Mouse (Mus musculus) effector memory CD4-positive, alpha-beta T cell, adult 7 months (primary cell): ENCODE data around the gene Prkd1. TPM values are rescaled to one million over a fixed set of nuclear protein-coding genes. Genes with fewer than 3 reads are reported as not detected.

ENCODE experiments used
- polyA plus RNA-seq: library from polyadenylated mRNA; unstranded; fragments of 100-300 nt; shearing (Covaris generic); gene quantifications from one replicate; pipeline ENCODE4 v1.2.1, GENCODE M21; 2017

Gene Prkd1
- not detected for polyA plus RNA-seq

GRCm38 (mm10) chr12:50648671-50649541 is at the start of gene Prkd1:
Gene Prkd1, minus strand, starts transcription at chr12:50649098.

